Mouse (Mus musculus) left cerebral cortex, postnatal 25 days (tissue): ENCODE measurements around the gene Aplp1. TPM values are rescaled to one million over a fixed set of nuclear protein-coding genes. Genes with fewer than 3 reads are reported as not detected.

Experiments used
- DNase-seq, 2 experiments: peaks; one replicate each; pipeline ENCODE4 v3.0.0; 2022; ENCODE audit warnings: low spot score in 2 of 2, mixed read lengths in 1 of 2
- intact Hi-C: fragments of 180-260 bp; cut with DNase I; formaldehyde crosslinking; loops from one replicate; pipeline ENCODE4 v1.15.1; 2025
- total RNA-seq, 2 experiments: library from RNA; stranded (reverse); gene quantifications; 2 replicates each; pipeline ENCODE4 v1.2.3; 2021

Aplp1 gene
- total RNA-seq, 2 experiments from 2014 or later = 1,270 to 1,289 TPM

- intact Hi-C loops = no loop called here
- no peak for DNase-seq
Measured at GRCm38 (mm10) chr7:30453766-30454165, 8.4 kb upstream of the Aplp1 start.

- DNase-seq = no peak
- intact Hi-C loops = no loop called here
Measured at GRCm38 (mm10) chr7:30453327-30453726, 8.0 kb upstream of the Aplp1 start.

- intact Hi-C loops = no loop called here
- DNase-seq = no peak
Measured at GRCm38 (mm10) chr7:30450241-30450640, 4.9 kb upstream of the Aplp1 start.

- intact Hi-C loops = loop anchor here (2.0 to 5.0 kb wide), 2 partner anchors 48 to 114 kb away; partner anchors contain the start of genes Lin37 and Prodh2
- peak; percentile 73 to 85 for DNase-seq
Measured at GRCm38 (mm10) chr7:30444154-30444970, 973 bp downstream of the Aplp1 start.

GRCm38 (mm10) chr7:30443696-30444095 is 1.6 kb downstream of the Aplp1 start:
- DNase-seq = no peak
- intact Hi-C loops = loop anchor here (2.0 to 5.0 kb wide), 2 partner anchors 49 to 115 kb away; partner anchors contain the start of genes Lin37 and Prodh2

GRCm38 (mm10) chr7:30440697-30441096 is 4.6 kb downstream of the Aplp1 start:
- intact Hi-C loops = loop anchor here (5.0 kb wide), 1 partner anchor 52 kb away; the partner anchor contains the start of gene Prodh2
- DNase-seq = peak; percentile 59 to 71

GRCm38 (mm10) chr7:30439734-30440133 is 5.6 kb downstream of the Aplp1 start:
- intact Hi-C loops = loop anchor here (1.0 to 5.0 kb wide), 2 partner anchors 28 to 53 kb away; partner anchors contain the start of gene Prodh2
- no peak for DNase-seq

GRCm38 (mm10) chr7:30436879-30437278 is 8.5 kb downstream of the Aplp1 start:
- intact Hi-C loops = no loop called here
- DNase-seq = no peak

GRCm38 (mm10) chr7:30435156-30435555 is 10.2 kb downstream of the Aplp1 start:
- no peak for DNase-seq
- intact Hi-C loops = no loop called here

- intact Hi-C loops = no loop called here
- DNase-seq = no peak
Measured at GRCm38 (mm10) chr7:30434701-30435100, 10.6 kb downstream of the Aplp1 start.

- intact Hi-C loops = no loop called here
- no peak for DNase-seq
Measured at GRCm38 (mm10) chr7:30434238-30434637, 11.1 kb downstream of the Aplp1 start.

GRCm38 (mm10) chr7:30431793-30432192 is 13.5 kb downstream of the Aplp1 start:
- intact Hi-C loops = loop anchor here (1.0 to 2.0 kb wide), 2 partner anchors 58 to 95 kb away; no protein-coding TSS in a partner anchor
- DNase-seq = peak; percentile 84 to 97

GRCm38 (mm10) chr7:30430191-30430590 is 15.1 kb downstream of the Aplp1 start:
- intact Hi-C loops = loop anchor here (2.0 kb wide), 1 partner anchor 93 kb away; no protein-coding TSS in a partner anchor
- no peak for DNase-seq

GRCm38 (mm10) chr7:30429327-30429726 is 16.0 kb downstream of the Aplp1 start:
- intact Hi-C loops = no loop called here
- no peak for DNase-seq

- peak; percentile 66 to 81 for DNase-seq
- intact Hi-C loops = loop anchor here (2.0 kb wide), 1 partner anchor 50 kb away; no protein-coding TSS in a partner anchor
Measured at GRCm38 (mm10) chr7:30423071-30423641, 22.2 kb downstream of the Aplp1 start.

GRCm38 (mm10) chr7:30422560-30422959 is 22.8 kb downstream of the Aplp1 start:
- no peak for DNase-seq
- intact Hi-C loops = loop anchor here (2.0 kb wide), 1 partner anchor 50 kb away; no protein-coding TSS in a partner anchor

- intact Hi-C loops = loop anchor here (2.0 kb wide), 1 partner anchor 49 kb away; no protein-coding TSS in a partner anchor
Measured at GRCm38 (mm10) chr7:30421890-30422435, 23.4 kb downstream of the Aplp1 start.

GRCm38 (mm10) chr7:30421175-30421889 is 24.0 kb downstream of the Aplp1 start, which contains the start of gene Nfkbid:
Gene Nfkbid (plus strand): TSS chr7:30421732.
- intact Hi-C loops = no loop called here
- DNase-seq = peak in 1 of 2 experiments; percentile 63

More at GRCm38 (mm10) chr7:30421890-30422435, 23.4 kb downstream of the Aplp1 start:
- peak; percentile 97 for DNase-seq

- DNase-seq = no peak
- intact Hi-C loops = no loop called here
Measured at GRCm38 (mm10) chr7:30420673-30421072, 24.7 kb downstream of the Aplp1 start.
